Mouse (Mus musculus): ENCODE measurements around the gene Kif5a.
"Not testable (repeated sequence)": the region's sequence is repeated elsewhere in the genome, so short reads cannot be mapped to it uniquely, and the experiment has no call there.

Gene Kif5a

DNA sequence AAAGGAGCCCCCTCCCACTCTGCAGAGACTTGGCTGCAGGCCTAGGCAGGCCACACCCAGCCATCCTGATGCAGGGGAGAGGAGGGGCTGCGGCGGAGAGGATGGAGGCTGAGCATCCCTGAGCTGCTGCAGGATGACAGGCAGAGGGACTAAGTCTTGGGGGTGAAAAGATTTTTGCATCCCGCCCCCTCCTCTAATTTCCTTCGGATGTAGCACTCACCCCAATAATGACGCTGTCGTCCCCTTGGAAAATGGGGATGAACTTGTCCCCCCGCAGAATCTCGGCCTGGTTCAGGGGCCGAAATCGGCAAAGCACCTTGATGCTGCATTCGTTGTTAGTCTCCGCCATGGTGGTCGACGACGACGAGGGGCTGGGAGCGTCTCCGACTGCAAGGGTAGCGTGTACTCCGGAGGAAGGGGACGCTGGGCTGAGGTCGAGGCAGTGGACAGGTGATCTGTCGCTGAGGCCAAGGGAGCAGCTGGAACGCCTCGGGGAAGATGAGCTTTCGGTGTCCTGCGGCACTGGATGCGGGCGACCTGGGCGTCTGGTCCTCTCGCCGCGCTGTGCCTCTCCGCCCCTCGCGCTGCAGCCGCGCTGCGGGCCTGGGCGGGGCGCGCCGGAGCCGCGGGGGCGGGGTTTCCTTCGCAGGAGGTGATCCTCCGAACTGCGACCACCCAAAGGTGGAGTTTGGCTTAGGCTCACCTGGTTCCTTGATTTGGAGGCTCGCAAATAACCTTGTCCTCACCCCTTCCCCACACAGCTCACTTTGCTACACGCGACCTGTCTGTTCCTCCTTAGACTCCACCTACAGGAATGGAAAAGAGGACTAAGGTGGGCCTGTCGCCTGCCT, at the start of gene Kif5a:
Gene Kif5a (minus strand): TSS at position 801 of the 851 bp plus-strand sequence.
- peak; percentile 82 to 84 for DNase-seq (ENCODE audit: low spot score in 2 of 2)

DNA sequence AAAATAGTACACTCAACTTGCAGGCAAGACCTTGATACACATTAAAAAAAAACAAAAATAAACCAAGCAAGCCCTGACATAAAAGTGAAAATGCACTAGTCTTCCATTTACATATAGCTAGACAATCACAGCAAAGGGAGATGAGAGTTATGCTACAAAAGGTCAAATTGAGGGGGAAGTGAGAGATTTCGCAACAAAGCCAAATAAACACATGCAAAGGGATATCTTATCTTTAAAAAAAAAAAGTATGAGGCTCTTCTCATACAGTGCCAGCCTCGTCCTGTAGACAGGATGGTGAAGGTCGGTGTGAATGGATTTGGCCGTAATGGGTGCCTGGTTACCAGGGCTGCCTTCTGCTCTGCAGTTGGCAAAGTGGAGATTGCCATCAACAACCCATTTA, 49.7 kb upstream of the Kif5a start:
- DNase-seq (ENCODE audit: low spot score in 2 of 2) = no peak

DNA sequence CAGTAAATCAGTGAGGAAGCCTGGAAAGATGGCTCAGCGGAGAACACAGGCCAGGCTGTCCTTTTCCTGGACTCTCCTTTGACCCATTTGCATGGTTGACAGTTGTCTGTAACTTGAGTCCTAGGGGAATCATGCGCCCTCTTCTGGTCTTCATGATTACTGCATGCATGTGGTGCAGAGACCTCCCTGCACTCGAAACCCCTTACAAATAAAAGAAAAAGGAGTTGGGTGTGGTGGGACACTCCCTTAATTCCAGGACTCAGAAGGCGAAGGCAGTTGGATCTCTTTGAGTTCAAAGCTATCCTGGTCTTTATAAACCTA, 49.2 kb upstream of the Kif5a start:
- peak; percentile 84 to 85 for DNase-seq (ENCODE audit: low spot score in 2 of 2)

DNA sequence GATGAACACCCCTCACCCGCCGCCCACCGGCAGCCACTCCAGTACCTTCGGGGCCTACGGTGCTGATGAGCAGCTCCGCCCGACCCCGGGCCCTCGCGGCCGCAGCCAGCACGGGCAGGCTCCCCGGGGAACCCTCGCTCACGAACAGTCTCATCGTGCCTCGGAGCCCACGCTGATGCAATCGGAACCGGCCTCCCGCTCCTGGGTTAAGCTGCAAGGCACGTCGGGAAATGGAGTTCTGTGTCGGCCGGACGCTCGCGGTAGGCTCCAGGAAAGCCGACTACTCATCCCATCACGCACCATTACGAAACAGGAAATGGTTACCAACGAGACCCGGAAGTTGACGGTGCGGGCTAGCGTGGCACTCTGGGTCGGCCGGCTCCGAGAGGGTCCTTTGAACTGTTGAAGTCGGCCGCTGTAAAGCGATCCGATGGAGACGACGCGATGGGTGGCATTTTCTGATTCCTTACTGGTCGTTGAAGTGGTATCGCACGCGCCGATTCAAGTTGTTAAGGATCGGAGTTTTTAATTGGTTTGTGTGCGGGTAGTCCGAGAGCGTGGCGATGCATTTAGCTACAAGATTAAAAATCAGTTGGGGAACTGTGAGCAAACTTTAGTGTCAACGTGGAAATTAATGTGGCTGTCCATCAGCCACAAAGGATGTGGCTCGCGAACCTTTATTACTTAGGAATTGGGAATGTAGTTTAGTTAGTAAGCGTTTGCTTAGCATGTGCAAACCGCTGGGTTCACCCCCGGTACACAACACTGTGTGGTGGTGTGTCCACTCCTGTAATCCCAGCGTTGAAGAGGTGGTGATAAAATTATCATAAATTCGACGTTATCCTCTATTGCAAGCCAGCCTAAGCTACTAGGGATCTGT, 48.6 kb upstream of the Kif5a start, which contains the start of gene Mars:
Gene Mars (minus strand): TSS at position 311 of the 880 bp plus-strand sequence.
- DNase-seq (ENCODE audit: low spot score in 2 of 2) = peak; percentile 96 to 97

DNA sequence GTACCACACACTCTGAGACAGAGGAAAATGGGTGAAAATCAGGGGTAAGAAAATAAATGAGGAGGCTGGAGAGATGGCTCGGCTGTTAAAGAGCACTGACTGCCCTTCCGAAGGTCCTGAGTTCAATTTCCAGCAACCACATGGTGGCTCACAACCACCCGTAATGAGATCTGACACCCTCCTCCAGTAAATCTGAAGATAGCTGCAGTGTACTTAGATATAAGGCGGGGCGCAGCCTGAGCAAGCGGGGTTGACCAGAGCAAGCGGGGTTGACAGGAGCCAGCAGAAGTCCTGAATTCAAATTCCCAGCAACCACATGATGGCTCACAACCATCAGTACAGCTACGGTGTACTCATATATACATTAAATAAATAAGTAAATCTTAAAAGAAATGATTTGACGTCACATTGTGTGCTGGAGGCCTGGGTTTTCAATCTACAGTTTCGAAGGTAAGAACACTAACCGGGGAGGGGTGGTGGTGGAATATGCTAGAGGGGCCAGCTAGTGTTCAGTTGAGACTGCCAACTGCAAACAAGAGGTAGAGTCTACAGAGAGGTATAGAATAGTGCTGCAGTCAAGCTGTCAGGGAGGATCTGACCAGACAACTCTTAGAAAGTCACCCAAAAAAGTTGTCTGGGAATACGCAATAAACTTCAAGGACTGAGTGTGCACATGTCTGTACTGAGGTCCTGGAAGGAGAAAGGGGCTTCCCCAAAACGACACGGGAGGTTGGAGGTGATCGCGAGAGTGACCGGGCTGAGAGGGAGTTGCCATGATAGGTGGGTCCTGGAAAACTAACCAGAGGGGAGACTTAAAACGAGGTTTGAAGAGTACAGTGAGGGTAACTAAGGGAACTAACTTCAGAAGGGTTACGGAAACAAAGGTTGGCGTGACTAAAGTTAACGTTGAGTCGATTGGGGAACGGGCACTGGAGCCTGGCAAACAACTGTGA, 47.7 kb upstream of the Kif5a start:
- no peak for DNase-seq (ENCODE audit: low spot score in 2 of 2)

DNA sequence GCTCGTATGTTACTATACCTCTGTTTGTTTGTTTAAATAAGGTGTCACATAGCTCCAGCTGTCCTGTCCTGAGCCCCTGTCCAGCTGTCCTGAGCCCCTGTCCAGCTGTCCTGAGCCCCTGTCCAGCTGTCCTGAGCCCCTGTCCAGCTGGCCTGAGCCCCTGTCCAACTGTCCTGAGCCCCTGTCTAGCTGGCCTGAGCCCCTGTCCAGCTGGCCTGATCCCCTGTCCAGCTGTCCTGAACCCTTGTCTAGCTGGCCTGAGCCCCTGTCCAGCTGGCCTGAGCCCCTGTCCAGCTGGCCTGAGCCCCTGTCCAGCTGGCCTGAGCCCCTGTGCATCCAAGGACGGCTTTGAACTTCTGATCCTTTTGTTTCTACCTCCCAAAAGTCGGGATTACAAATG, 46.0 kb upstream of the Kif5a start:
- DNase-seq (ENCODE audit: low spot score in 2 of 2) = not testable (repeated sequence)

DNA sequence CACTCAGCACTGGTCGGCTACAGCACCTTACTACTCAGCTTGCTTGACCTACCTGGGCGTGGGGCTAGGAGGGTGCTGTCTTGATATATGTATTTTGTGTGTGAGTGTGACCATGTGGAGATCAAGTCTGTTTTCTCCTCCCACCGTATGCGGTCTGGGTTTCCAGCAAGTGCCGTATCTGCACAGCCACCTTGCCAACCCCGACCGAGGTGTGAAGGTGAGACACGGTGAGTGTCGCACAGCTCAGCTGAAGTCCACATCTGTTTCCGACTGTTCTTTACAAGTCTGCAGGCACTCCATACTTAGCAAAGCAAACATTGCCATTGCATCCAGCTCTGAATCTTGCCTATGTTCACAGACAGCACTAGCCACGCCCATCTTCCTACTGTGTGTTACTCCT, 40.0 kb upstream of the Kif5a start:
- no peak for DNase-seq (ENCODE audit: low spot score in 2 of 2)

- DNase-seq (ENCODE audit: low spot score in 2 of 2) = no peak
Observed at GRCm38 (mm10) chr10:127300361-127300760, 37.2 kb upstream of the Kif5a start.

DNA sequence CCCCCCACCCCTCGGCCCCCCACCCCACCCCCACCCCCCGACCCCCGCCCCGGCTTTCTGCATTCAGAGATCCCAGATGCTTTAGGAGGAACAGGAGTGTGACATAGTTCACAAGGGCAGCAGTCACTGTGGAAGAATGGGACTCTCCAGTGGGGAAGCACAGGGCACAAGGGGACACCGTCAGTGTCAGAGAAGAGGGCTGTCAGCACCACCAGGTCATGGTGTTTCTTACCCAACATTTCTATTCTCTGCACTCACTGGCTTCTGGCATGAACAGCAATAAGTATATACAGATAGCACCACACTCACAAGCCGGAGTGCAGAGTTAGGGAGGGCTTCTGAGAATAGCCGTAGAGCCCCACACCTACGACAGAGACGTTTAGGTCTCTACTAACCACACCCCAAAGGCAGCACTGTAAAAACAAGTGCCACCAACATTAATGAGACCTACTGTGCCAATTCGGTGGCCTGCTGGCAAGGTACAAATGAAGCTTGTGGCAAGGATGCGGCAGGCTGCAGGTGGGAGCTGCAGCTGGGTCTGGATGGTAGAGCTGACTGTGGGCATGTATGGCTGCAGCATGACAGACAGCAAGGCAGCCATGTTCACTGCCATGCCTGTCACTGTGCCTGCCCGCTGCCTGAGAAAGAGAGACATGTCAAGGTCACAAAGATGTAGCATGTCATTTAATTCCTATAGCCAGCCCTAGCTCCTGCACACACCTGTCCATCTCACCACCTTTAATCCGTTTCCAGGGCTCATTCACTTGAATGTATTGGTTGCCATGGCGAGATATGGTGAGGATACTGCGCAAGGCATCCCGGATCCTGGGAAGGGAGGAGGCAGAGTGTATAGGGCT, 34.1 kb upstream of the Kif5a start:
- no peak for DNase-seq (ENCODE audit: low spot score in 2 of 2)

DNA sequence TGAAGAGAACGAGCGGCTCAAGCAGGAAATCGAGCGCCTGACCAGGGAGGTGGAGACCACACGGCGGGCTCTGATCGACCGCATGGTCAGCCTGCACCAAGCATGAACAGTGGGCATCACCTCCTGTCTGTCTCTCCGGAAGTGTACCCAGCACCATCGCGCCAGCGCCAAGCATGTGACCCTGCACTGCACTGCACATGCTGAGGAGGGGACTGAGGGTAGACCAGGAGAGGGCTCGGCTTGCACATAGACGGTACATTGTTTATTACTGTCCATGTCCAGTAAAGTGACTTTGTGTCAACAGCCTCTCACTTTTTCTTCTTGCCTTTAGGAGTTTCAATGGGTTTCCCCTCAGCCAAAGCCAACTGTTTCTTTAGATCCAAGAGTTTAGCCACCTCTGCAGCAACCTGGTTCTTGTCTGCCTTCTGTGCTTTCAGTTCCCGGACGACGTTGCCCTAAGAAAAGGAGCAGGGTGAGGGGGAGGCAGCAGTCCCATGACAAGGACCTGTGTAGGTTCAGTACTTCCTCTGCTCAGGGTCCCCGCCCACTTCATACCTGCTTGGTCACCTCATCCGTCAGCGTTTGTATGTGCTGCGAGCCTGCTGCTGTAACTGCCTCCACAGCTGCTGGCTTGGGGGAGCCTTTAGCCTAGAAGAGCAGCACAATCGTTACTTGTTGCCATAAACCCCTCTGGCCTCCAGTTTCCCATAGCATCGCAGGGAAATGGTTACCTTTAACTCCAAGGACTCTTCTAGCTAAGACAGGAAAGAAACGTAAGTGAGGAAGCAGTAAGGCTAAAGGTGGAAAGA, 33.0 kb upstream of the Kif5a start:
- DNase-seq (ENCODE audit: low spot score in 2 of 2) = no peak

GRCm38 (mm10) chr10:127294895-127295510, 31.9 kb upstream of the Kif5a start:
- DNase-seq (ENCODE audit: low spot score in 2 of 2) = no peak

- no peak for DNase-seq (ENCODE audit: low spot score in 2 of 2)
Observed at GRCm38 (mm10) chr10:127293590-127294113, 30.5 kb upstream of the Kif5a start.

DNA sequence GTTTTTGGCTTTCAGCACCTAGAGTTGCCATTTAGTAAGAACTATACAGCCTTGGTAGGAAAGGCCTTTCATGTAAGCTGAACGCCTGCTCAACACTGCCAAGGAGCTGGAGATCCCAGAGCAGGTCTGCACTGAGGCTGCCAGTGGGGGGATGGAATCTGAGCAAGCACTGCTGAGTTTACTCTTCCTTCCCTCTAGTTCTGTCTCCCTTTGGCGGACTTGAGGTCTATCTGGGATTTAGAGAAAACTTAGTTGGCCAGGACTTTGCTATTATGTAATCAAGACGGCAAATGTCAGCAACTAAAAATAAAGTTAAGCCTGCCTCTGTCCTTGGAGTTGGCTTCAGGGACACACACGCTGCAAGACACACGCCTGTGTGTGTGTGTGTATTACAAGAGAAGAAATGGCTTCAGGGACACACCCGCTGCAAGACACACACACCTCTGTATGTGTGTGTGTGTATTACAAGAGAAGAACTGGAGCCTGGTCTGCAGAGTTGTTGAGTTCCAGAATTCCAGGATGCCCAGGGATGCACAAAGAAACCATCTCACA, 29.9 kb upstream of the Kif5a start:
- DNase-seq (ENCODE audit: low spot score in 2 of 2) = no peak

DNA sequence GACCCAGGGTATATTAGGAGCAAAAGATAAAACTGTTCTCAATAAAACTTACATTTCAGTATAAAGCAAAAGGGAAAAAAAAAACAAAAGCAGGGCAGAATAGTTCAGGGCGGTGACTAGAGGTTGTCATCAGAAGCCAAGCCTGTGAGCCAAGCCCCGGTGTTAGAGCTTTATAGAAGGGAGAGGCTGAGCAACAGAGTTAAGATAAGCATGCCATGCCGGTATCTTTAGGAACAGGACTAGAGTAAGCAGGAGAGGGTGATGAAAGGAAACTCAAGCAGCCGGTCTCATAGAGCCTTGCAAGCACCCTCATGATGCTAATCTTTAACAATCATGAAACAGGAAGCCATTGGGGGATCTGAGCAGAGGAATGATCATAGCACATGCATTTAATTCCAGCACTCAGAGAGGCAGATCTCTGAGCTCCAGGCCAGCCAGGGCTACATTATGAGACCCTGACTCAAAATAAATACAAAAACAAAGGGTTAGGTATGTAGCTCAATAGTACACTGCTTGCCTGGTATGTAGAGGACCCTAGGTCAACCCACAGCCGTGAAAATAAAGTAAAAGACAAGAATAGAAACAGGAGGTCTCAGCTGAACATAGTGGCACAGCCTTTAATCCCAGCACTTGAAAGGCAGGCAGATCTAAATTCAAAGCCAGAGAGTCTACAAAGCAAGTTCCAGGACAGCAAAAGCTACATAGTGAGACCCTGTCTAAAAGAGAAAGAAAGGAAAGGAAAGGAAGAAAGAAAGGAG, 28.9 kb upstream of the Kif5a start:
- no peak for DNase-seq (ENCODE audit: low spot score in 2 of 2)

- DNase-seq (ENCODE audit: low spot score in 2 of 2) = peak in 1 of 2 experiments; percentile 56
Observed at GRCm38 (mm10) chr10:127290930-127291880, 28.1 kb upstream of the Kif5a start.

- DNase-seq (ENCODE audit: low spot score in 2 of 2) = peak; percentile 100
Observed at GRCm38 (mm10) chr10:127290307-127290929, 27.3 kb upstream of the Kif5a start.
